Mouse (Mus musculus): Measurements from ENCODE around the gene Gm45808.

DNA sequence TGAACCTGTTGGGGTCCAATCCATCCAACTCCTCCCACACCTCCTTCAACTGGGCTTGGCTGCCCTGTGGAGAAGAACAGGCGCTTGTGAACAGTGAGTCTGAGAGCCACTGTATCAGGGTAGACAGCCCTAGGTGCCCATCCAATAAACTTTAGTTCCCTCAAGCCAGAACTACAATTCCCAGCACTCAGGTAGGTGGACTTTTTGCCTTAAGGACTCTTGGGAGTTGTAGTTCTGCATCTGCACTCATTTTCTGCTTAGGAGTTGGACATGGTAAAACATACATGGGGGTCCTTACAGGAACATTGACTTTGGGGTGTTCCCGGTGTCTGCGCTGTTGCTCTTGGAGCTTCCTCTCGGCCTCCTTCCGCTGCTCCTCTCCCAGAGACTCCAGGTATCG lies 11.8 kb upstream of the Gm45808 start:
- TF ChIP-seq CTCF (IDR thresholded peaks at IDR 0.05; ENCODE audit: borderline replicate concordance, insufficient read depth, low read length) (no peak), POLR2A (IDR thresholded peaks at IDR 0.05; ENCODE audit: low read depth, low read length) (no peak)

Measured in embryonic fibroblast, embryonic 13.5 days (primary cell).